Mouse (Mus musculus): Measurements from ENCODE around the gene Vezt. TPM values are rescaled to one million over a fixed set of nuclear protein-coding genes. Genes with fewer than 3 reads are reported as not detected.

Gene Vezt
- total and polyA plus RNA-seq, 3 experiments, result 9.5 to 13.5 TPM; not detected in 1

- Histone ChIP-seq H3K36me3 (ENCODE audit: control insufficient read depth in 1 of 2, insufficient read depth in 2 of 2, low read length in 2 of 2) (peaks cover 10 to 42% of the 10 kb centered on the region in 2 experiments), H3K4me1 (ENCODE audit: control insufficient read depth in 1 of 2, insufficient read depth in 2 of 2, low read length in 2 of 2) (peaks cover 11 to 26% of the 10 kb centered on the region in 2 experiments), H3K4me3 (ENCODE audit: control insufficient read depth in 1 of 2, insufficient read depth in 1 of 2, low read depth in 2 of 2, low read length in 2 of 2) (peak overlapping the region; percentile 81 to 98), H3K9ac (ENCODE audit: control insufficient read depth, low read depth, low read length, poor library complexity, severe bottlenecking) (peak overlapping the region; percentile 98), H3K9me3 (replicated peaks; ENCODE audit: insufficient read depth, low read length) (no peaks in the 10 kb centered on the region), H3K79me2 (ENCODE audit: control insufficient read depth, insufficient read depth, low read length, poor library complexity) (peaks cover 43% of the 10 kb centered on the region), H3K27ac (ENCODE audit: control insufficient read depth, low read depth, low read length) (peak overlapping the region; percentile 84), H3K27me3 (ENCODE audit: control insufficient read depth in 1 of 2, insufficient read depth in 2 of 2, low read length in 2 of 2) (no peaks in the 10 kb centered on the region)
- DNase-seq (ENCODE audit: low read depth, low spot score), result peak; percentile 80
- TF ChIP-seq CHD1 (IDR thresholded peaks at IDR 0.05; ENCODE audit: low read depth, low read length), result peak; percentile 75; the same call in 1 of the 2 replicates
- no peak for TF ChIP-seq EP300 (IDR thresholded peaks at IDR 0.05; ENCODE audit: low read depth in 1 of 2, low read length in 2 of 2)
- TF ChIP-seq RCOR1 (IDR thresholded peaks at IDR 0.05; ENCODE audit: low read depth, low read length), result peak; percentile 23; the same call in 1 of the 2 replicates
- TF ChIP-seq ETS1 (IDR thresholded peaks at IDR 0.05; ENCODE audit: low read depth, low read length), result 0 out of 2 replicates have a peak, but pooled peaks have one; percentile 1
- TF ChIP-seq POLR2A (IDR thresholded peaks at IDR 0.05; ENCODE audit: control insufficient read depth in 1 of 2, insufficient read depth in 1 of 2, low read depth in 1 of 2, low read length in 2 of 2, poor library complexity in 1 of 2), result peak in 1 of 2 experiments; percentile 51; a peak in 1 of 4 replicates
Observed at GRCm38 (mm10) chr10:93889976-93890375, 145.6 kb downstream of the Vezt start.

DNA sequence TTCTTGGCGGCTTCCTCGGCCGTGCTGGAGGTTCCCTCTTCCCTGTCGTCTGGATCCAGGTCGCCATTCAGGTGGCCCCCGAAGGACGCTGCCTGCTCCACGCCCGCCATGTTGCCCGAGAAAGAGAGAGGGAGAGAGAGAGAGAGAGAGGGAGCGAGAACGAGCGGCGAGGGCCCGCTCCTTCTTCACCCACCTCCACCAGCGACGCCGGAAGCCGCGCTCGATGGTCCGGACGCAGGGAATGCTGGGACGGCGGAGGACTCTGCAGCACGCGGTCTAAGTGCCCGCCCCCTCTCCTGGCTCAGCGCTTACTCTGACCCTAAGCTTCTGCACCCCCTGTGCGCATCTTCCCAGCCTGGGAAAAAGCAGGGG, 146.1 kb downstream of the Vezt start:
- H3K9ac ChIP-seq (ENCODE audit: control insufficient read depth, low read depth, low read length, poor library complexity, severe bottlenecking), result peak overlapping the region; percentile 98
- H3K4me3 ChIP-seq (ENCODE audit: control insufficient read depth in 1 of 2, insufficient read depth in 1 of 2, low read depth in 2 of 2, low read length in 2 of 2), result peak overlapping the region; percentile 81 to 98
- peaks cover 10 to 46% of the 10 kb centered on the region in 2 experiments for H3K36me3 ChIP-seq (ENCODE audit: control insufficient read depth in 1 of 2, insufficient read depth in 2 of 2, low read length in 2 of 2)
- H3K27ac ChIP-seq (ENCODE audit: control insufficient read depth, low read depth, low read length), result peak overlapping the region; percentile 84
- H3K9me3 ChIP-seq (replicated peaks; ENCODE audit: insufficient read depth, low read length), result no peaks in the 10 kb centered on the region
- peak; percentile 94 for DNase-seq (ENCODE audit: low read depth, low spot score)
- no peaks in the 10 kb centered on the region for H3K27me3 ChIP-seq (ENCODE audit: control insufficient read depth in 1 of 2, insufficient read depth in 2 of 2, low read length in 2 of 2)
- peaks cover 47% of the 10 kb centered on the region for H3K79me2 ChIP-seq (ENCODE audit: control insufficient read depth, insufficient read depth, low read length, poor library complexity)
- H3K4me1 ChIP-seq (ENCODE audit: control insufficient read depth in 1 of 2, insufficient read depth in 2 of 2, low read length in 2 of 2), result peaks cover 11 to 30% of the 10 kb centered on the region in 2 experiments
- no peak for TF ChIP-seq MYB (IDR thresholded peaks at IDR 0.05; ENCODE audit: low read depth, low read length)
- TF ChIP-seq CTCF (IDR thresholded peaks at IDR 0.05 in 2 of 3, conservative IDR thresholded peaks at IDR 0.05 in 1 of 3; ENCODE audit: control insufficient read depth in 1 of 3, insufficient read depth in 1 of 3, low read depth in 2 of 3, low read length in 3 of 3, poor library complexity in 1 of 3, severe bottlenecking in 1 of 3), result no peak
- TF ChIP-seq UBTF (IDR thresholded peaks at IDR 0.05; ENCODE audit: borderline replicate concordance, insufficient read depth, low read depth, low read length), result no peak
- TF ChIP-seq CHD2 (IDR thresholded peaks at IDR 0.05; ENCODE audit: low read length), result no peak
- peak; percentile 80 for TF ChIP-seq NELFE (IDR thresholded peaks at IDR 0.05; ENCODE audit: low read depth, low read length)
- TF ChIP-seq POLR2AphosphoS2 (IDR thresholded peaks at IDR 0.05; ENCODE audit: low read length), result peak; percentile 76
- peak; percentile 50 for TF ChIP-seq USF1 (IDR thresholded peaks at IDR 0.05; ENCODE audit: low read depth, low read length)
- TF ChIP-seq TAL1 (IDR thresholded peaks at IDR 0.05; ENCODE audit: low read length), result no peak
- 0 out of 2 replicates have a peak, but pooled peaks have one; percentile 31 for TF ChIP-seq NRF1 (IDR thresholded peaks at IDR 0.05; ENCODE audit: insufficient read depth, low read depth, low read length, poor library complexity, severe bottlenecking)
- TF ChIP-seq POLR2AphosphoS5 (IDR thresholded peaks at IDR 0.05; ENCODE audit: borderline replicate concordance, low read depth, low read length), result no peak
- TF ChIP-seq GABPA (IDR thresholded peaks at IDR 0.05; ENCODE audit: low read depth, low read length), result no peak
- peak; percentile 88 for TF ChIP-seq MXI1 (IDR thresholded peaks at IDR 0.05; ENCODE audit: low read depth, low read length)
- TF ChIP-seq MYC (IDR thresholded peaks at IDR 0.05; ENCODE audit: low read depth, low read length), result peak; percentile 96
- peak; percentile 68 to 74; a peak in 2 of 4 replicates for TF ChIP-seq POLR2A (IDR thresholded peaks at IDR 0.05; ENCODE audit: control insufficient read depth in 1 of 2, insufficient read depth in 1 of 2, low read depth in 1 of 2, low read length in 2 of 2, poor library complexity in 1 of 2)
- TF ChIP-seq SIN3A (IDR thresholded peaks at IDR 0.05; ENCODE audit: low read length), result peak; percentile 80
- TF ChIP-seq TCF12 (IDR thresholded peaks at IDR 0.05; ENCODE audit: low read depth, low read length), result peak; percentile 68
- no peak for TF ChIP-seq JUND (IDR thresholded peaks at IDR 0.05; ENCODE audit: low read depth, low read length)
- TF ChIP-seq E2F4 (IDR thresholded peaks at IDR 0.05; ENCODE audit: borderline replicate concordance, low read depth, low read length), result no peak
- TF ChIP-seq MAZ (IDR thresholded peaks at IDR 0.05; ENCODE audit: low read depth, low read length), result peak; percentile 65; the same call in 1 of the 2 replicates
- no peak for TF ChIP-seq BHLHE40 (IDR thresholded peaks at IDR 0.05; ENCODE audit: borderline replicate concordance, low read depth, low read length)
- no peak for TF ChIP-seq ZKSCAN1 (IDR thresholded peaks at IDR 0.05; ENCODE audit: low read depth, low read length)
- TF ChIP-seq KAT2A (conservative IDR thresholded peaks at IDR 0.05; ENCODE audit: low read depth, low read length), result peak; percentile 56; the same call in 1 of the 2 replicates
- TF ChIP-seq CHD1 (IDR thresholded peaks at IDR 0.05; ENCODE audit: low read depth, low read length), result no peak
- peak; percentile 88 for TF ChIP-seq HCFC1 (IDR thresholded peaks at IDR 0.05; ENCODE audit: low read depth, low read length)
- no peak; the same call in 1 of the 2 replicates for TF ChIP-seq ZNF384 (IDR thresholded peaks at IDR 0.05; ENCODE audit: low read depth, low read length)
- TF ChIP-seq SMC3 (IDR thresholded peaks at IDR 0.05; ENCODE audit: low read depth, low read length), result no peak
- peak; percentile 71 for TF ChIP-seq ELF1 (IDR thresholded peaks at IDR 0.05; ENCODE audit: low read depth, low read length)
- TF ChIP-seq EP300 (IDR thresholded peaks at IDR 0.05; ENCODE audit: low read depth in 1 of 2, low read length in 2 of 2), result no peak
- no peak for TF ChIP-seq RAD21 (IDR thresholded peaks at IDR 0.05; ENCODE audit: low read depth, low read length)
- TF ChIP-seq RCOR1 (IDR thresholded peaks at IDR 0.05; ENCODE audit: low read depth, low read length), result no peak
